39 mouse cellular contexts compared by ENCODE assay signal in genomic region chr1:153437536-153437935, GRCm38 (mm10). TPM values are rescaled to one million over a fixed set of nuclear protein-coding genes. Genes with fewer than 3 reads are reported as not detected.
"Had no signal": no experiment of that assay in that cellular context is flagged by ENCODE, and none has a peak within 500 bp of the region (broad histone marks: within the 10 kb centered on the region; RNA-seq: fewer than 3 reads in every experiment).

No protein-coding gene starts in this region.

- H3K27ac ChIP-seq: heart, embryonic 10.5 days; heart, embryonic 13.5 days; heart, embryonic 15.5 days; hindbrain, embryonic 10.5 days; hindbrain, embryonic 12.5 days; hindbrain, embryonic 13.5 days; hindbrain, embryonic 14.5 days; hindbrain, embryonic 15.5 days; hindbrain, postnatal 0 days; intestine, embryonic 15.5 days; kidney, embryonic 15.5 days; kidney, postnatal 0 days; layer of hippocampus, adult 2 months had no signal

- H3K4me2 ChIP-seq: heart, embryonic 11.5 days; heart, embryonic 12.5 days; heart, embryonic 13.5 days; heart, embryonic 15.5 days; hindbrain, embryonic 12.5 days; hindbrain, embryonic 13.5 days; hindbrain, embryonic 14.5 days; hindbrain, embryonic 15.5 days; intestine, embryonic 15.5 days; kidney, embryonic 15.5 days had no signal

- H3K4me1 ChIP-seq: heart, embryonic 10.5 days; heart, embryonic 13.5 days; heart, embryonic 15.5 days; hindbrain, embryonic 10.5 days; hindbrain, embryonic 12.5 days; hindbrain, embryonic 13.5 days; hindbrain, embryonic 15.5 days; intestine, embryonic 15.5 days; kidney, embryonic 15.5 days had no signal

- DNase-seq: heart, postnatal 10 days; heart, postnatal 14 days; heart, postnatal 36 days; heart, postnatal 4 days; kidney, adult 11 months; kidney, adult 18-20 months; kidney, adult 2 months; kidney, adult 8-10 months; kidney, adult 9 months; kidney, postnatal 10 days; kidney, postnatal 14 days; kidney, postnatal 25 days; kidney, postnatal 36 days; kidney, postnatal 4 days; layer of hippocampus, adult 9-11 months; layer of hippocampus, postnatal 36 days had no signal

- H3K9ac ChIP-seq: heart, embryonic 12.5 days; heart, embryonic 13.5 days; heart, embryonic 15.5 days; hindbrain, embryonic 12.5 days; hindbrain, embryonic 13.5 days; hindbrain, embryonic 14.5 days; hindbrain, embryonic 15.5 days; intestine, embryonic 15.5 days; kidney, embryonic 15.5 days had no signal

- H3K36me3 ChIP-seq: heart, embryonic 10.5 days; heart, embryonic 12.5 days; heart, embryonic 13.5 days; heart, embryonic 15.5 days; hindbrain, embryonic 10.5 days; hindbrain, embryonic 12.5 days; hindbrain, embryonic 13.5 days; hindbrain, embryonic 15.5 days; intestine, embryonic 15.5 days; kidney, embryonic 15.5 days had no signal

- H3K27me3 ChIP-seq: heart, embryonic 12.5 days; heart, embryonic 13.5 days; heart, embryonic 15.5 days; hindbrain, embryonic 12.5 days; hindbrain, embryonic 13.5 days; hindbrain, embryonic 15.5 days; intestine, embryonic 15.5 days; kidney, embryonic 15.5 days had no signal

- ATAC-seq: hindbrain, embryonic 16.5 days; hindbrain, postnatal 0 days; inflammation-experienced regulatory T-cells, adult 6 months; intestine, embryonic 15.5 days; intestine, embryonic 16.5 days; intestine, postnatal 0 days had no signal

- H3K4me3 ChIP-seq: heart, embryonic 10.5 days; heart, embryonic 12.5 days; heart, embryonic 13.5 days; heart, embryonic 15.5 days; hindbrain, embryonic 10.5 days; hindbrain, embryonic 12.5 days; hindbrain, embryonic 13.5 days; hindbrain, embryonic 15.5 days; intestine, embryonic 15.5 days; kidney, embryonic 15.5 days; layer of hippocampus, adult 2 months had no signal

- H3K9me3 ChIP-seq: heart, embryonic 10.5 days; heart, embryonic 12.5 days; heart, embryonic 13.5 days; heart, embryonic 15.5 days; hindbrain, embryonic 10.5 days; hindbrain, embryonic 12.5 days; hindbrain, embryonic 13.5 days; hindbrain, embryonic 15.5 days; intestine, embryonic 15.5 days; kidney, embryonic 15.5 days had no signal

RNA-seq across cellular contexts. Expression of gene Shcbp1l, which starts 12.6 kb away (rescaled TPM):
- total RNA-seq: heart, postnatal 10 days; heart, postnatal 14 days; heart, postnatal 25 days; heart, postnatal 36 days; heart, postnatal 4 days; hematopoietic stem cell, adult 5-6 weeks had no signal
- polyA plus RNA-seq: heart, embryonic 15.5 days; heart, postnatal 0 days; hindbrain, embryonic 10.5 days; intestine, embryonic 16.5 days; intestine, postnatal 0 days; large intestine, adult 2 months had no signal
